Mouse (Mus musculus) CH12.LX (cell line): Measurements from ENCODE around the gene Cnp.

Source experiments
- CHD1 ChIP-seq: IDR thresholded peaks from 2 replicates; pipeline ENCODE4 v1.6.1; 2012; ENCODE audit warnings: low read depth, low read length, improper control_type of control experiment, inconsistent platforms
- CHD2 ChIP-seq: IDR thresholded peaks from 2 replicates; pipeline ENCODE4 v1.6.1; 2011; ENCODE audit warnings: low read length, improper control_type of control experiment
- CTCF ChIP-seq, 2 experiments: IDR thresholded peaks in 1 of 2; conservative IDR thresholded peaks in 1 of 2; 2 replicates each; pipeline ENCODE4 v1.5.1; 2011 to 2012; ENCODE audit warnings: low read depth in 2 of 2, low read length in 2 of 2, improper control_type of control experiment in 1 of 2, inconsistent platforms in 1 of 2, mild to moderate bottlenecking in 1 of 2, moderate library complexity in 1 of 2
- E2F4 ChIP-seq: IDR thresholded peaks from 2 replicates; pipeline ENCODE4 v1.6.1; 2011; ENCODE audit warnings: low read depth, low read length, improper control_type of control experiment; ENCODE audit not compliant: insufficient replicate concordance
- NELFE ChIP-seq: IDR thresholded peaks from 2 replicates; pipeline ENCODE4 v1.6.1; 2011; ENCODE audit warnings: low read depth, low read length, improper control_type of control experiment
- POLR2A ChIP-seq: IDR thresholded peaks from 2 replicates; pipeline ENCODE4 v1.6.1; 2011; ENCODE audit warnings: low read depth, mild to moderate bottlenecking, improper control_type of control experiment, low read length
- SMC3 ChIP-seq: IDR thresholded peaks from 2 replicates; pipeline ENCODE4 v1.6.1; 2011; ENCODE audit warnings: low read depth, low read length, improper control_type of control experiment
- TBP ChIP-seq: conservative IDR thresholded peaks from 2 replicates; pipeline ENCODE4 v1.6.1; 2011; ENCODE audit warnings: low read depth, low read length, improper control_type of control experiment
- ZC3H11A ChIP-seq: IDR thresholded peaks from 2 replicates; pipeline ENCODE4 v1.6.1; 2012; ENCODE audit warnings: low read depth, mild to moderate bottlenecking, inconsistent platforms, low read length, improper control_type of control experiment
- ZMIZ1 ChIP-seq: IDR thresholded peaks from 2 replicates; pipeline ENCODE4 v1.6.1; 2012; ENCODE audit warnings: low read depth, mild to moderate bottlenecking, inconsistent platforms, low read length, improper control_type of control experiment

DNA sequence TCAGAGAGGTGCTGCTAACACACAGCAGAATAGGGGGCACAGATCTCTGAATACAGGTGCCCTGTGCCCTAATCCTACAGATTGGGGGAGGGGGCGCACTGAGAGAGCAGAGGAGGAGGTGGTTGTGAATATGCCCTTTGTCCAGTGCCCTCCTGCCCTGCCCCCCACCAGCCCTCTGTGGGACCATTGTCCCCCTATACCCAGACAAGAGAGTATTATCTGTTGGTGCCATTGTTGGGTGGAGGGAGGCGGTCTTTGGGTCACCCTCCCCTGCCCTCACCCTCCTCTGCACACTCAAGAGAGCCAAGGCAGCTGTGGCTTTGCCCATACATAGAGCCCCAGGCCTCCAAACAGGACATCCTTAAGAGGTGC lies 766 bp downstream of the Cnp start:
- no peak for TF ChIP-seq NELFE
- TF ChIP-seq ZC3H11A, result no peak
- no peak for TF ChIP-seq CHD1
- TF ChIP-seq TBP, result no peak
- no peak for TF ChIP-seq SMC3
- no peak for TF ChIP-seq POLR2A
- TF ChIP-seq ZMIZ1, result no peak
- TF ChIP-seq CHD2, result no peak; the same call in 1 of the 2 replicates
- TF ChIP-seq CTCF (conservative IDR thresholded peaks at IDR 0.05 in 1 of 2, IDR thresholded peaks at IDR 0.05 in 1 of 2; ENCODE audit: low read depth in 2 of 2, low read length in 2 of 2), result no peak
- no peak for TF ChIP-seq E2F4
